In the genomic region with DNA sequence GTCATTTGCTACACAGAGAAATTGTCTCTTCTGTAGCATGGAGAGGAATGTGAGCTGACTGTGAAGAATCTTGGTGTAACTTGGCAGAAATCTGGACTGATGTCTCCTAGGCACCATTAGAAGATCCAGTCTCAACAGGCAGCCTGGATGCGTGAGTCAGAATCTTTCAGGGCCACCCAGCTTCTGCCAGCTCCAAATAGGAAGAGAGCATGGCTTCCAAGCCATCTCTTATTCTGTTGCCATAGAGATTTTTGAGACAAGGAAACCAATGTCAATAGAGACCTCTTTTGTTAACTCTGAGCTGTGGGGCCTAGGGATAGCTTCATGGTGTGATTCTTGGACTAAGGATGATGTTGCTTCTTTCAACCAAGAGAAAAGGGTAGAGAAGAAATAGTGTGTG, we compare ENCODE assay signal across 16 mouse cellular contexts.
DNase-seq lines count a peak whose midpoint lies in the region; ATAC-seq lines count a peak whose summit lies in the region.
"Had no signal": no experiment of that assay in that cellular context is flagged by ENCODE, and none has a peak within 500 bp of the region (broad histone marks: within the 10 kb centered on the region; RNA-seq: fewer than 3 reads in every experiment).

No protein-coding gene starts in this region.

- H3K9me3 ChIP-seq in hindbrain, embryonic 10.5 days: no peaks in the 10 kb centered on the region
- no peaks in the 10 kb centered on the region for H3K9me3 ChIP-seq in hindbrain, embryonic 13.5 days
- H3K9me3 ChIP-seq in hindbrain, embryonic 16.5 days (ENCODE audit: control insufficient read depth, low read length): no peaks in the 10 kb centered on the region
- no peaks in the 10 kb centered on the region for H3K9me3 ChIP-seq in kidney, embryonic 16.5 days (ENCODE audit: low read length)
- H3K9me3 ChIP-seq: forebrain, embryonic 12.5 days; G1E had no signal

- no peaks in the 10 kb centered on the region for H3K36me3 ChIP-seq in hindbrain, embryonic 10.5 days
- H3K36me3 ChIP-seq in hindbrain, embryonic 13.5 days: no peaks in the 10 kb centered on the region
- no peaks in the 10 kb centered on the region for H3K36me3 ChIP-seq in hindbrain, embryonic 16.5 days (ENCODE audit: control insufficient read depth, insufficient read depth, low read length)
- H3K36me3 ChIP-seq in kidney, embryonic 16.5 days (ENCODE audit: insufficient read depth, low read length): no peaks in the 10 kb centered on the region
- H3K36me3 ChIP-seq: forebrain, embryonic 12.5 days; G1E had no signal

- peak; percentile 4 for DNase-seq in hindbrain, embryonic 10.5 days (ENCODE audit: low spot score)
- DNase-seq in adrenal gland, adult 2 months: peak; percentile 47
- peak; percentile 5 for DNase-seq in adrenal gland, postnatal 25 days
- DNase-seq: cerebellum, adult 11-12 months; gastrocnemius, postnatal 36 days; kidney, adult 9 months; liver; liver, postnatal 0 days; right cerebral cortex, postnatal 14 days had no signal

- no peak overlapping the region for H3K27ac ChIP-seq in hindbrain, embryonic 10.5 days
- no peak overlapping the region for H3K27ac ChIP-seq in hindbrain, embryonic 13.5 days
- no peak overlapping the region for H3K27ac ChIP-seq in hindbrain, embryonic 16.5 days (ENCODE audit: low read depth, low read length)
- no peak overlapping the region for H3K27ac ChIP-seq in kidney, embryonic 16.5 days (ENCODE audit: low read length)
- H3K27ac ChIP-seq: forebrain, embryonic 12.5 days; stomach, postnatal 0 days had no signal

- no peak overlapping the region for H3K4me2 ChIP-seq in hindbrain, embryonic 13.5 days
- no peak overlapping the region for H3K4me2 ChIP-seq in hindbrain, embryonic 16.5 days (ENCODE audit: low read length)
- H3K4me2 ChIP-seq in kidney, embryonic 16.5 days (replicated peaks; ENCODE audit: low read depth, low read length): no peak overlapping the region
- H3K4me2 ChIP-seq: forebrain, embryonic 12.5 days had no signal

- 40% methylated on average over 1 of the region's 1 CpGs for WGBS in hindbrain, embryonic 10.5 days
- WGBS in hindbrain, embryonic 13.5 days: 21% methylated on average over 1 of the region's 1 CpGs
- 29% methylated on average over 1 of the region's 1 CpGs for WGBS in hindbrain, embryonic 16.5 days
- 94% methylated on average over 1 of the region's 1 CpGs for WGBS in kidney, embryonic 16.5 days

- H3K27me3 ChIP-seq in hindbrain, embryonic 10.5 days (ENCODE audit: insufficient read depth, poor library complexity, severe bottlenecking): no peaks in the 10 kb centered on the region
- no peaks in the 10 kb centered on the region for H3K27me3 ChIP-seq in hindbrain, embryonic 13.5 days
- no peaks in the 10 kb centered on the region for H3K27me3 ChIP-seq in hindbrain, embryonic 16.5 days (replicated peaks; ENCODE audit: control insufficient read depth, insufficient read depth, low read length)
- H3K27me3 ChIP-seq in kidney, embryonic 16.5 days (ENCODE audit: insufficient read depth, low read length): no peaks in the 10 kb centered on the region
- H3K27me3 ChIP-seq: forebrain, embryonic 12.5 days had no signal

- peaks cover 16% of the 10 kb centered on the region for H3K4me1 ChIP-seq in hindbrain, embryonic 10.5 days (replicated peaks)
- H3K4me1 ChIP-seq in hindbrain, embryonic 13.5 days (replicated peaks): no peaks in the 10 kb centered on the region
- no peaks in the 10 kb centered on the region for H3K4me1 ChIP-seq in hindbrain, embryonic 16.5 days (ENCODE audit: control insufficient read depth, insufficient read depth, low read depth, low read length)
- no peaks in the 10 kb centered on the region for H3K4me1 ChIP-seq in kidney, embryonic 16.5 days (ENCODE audit: insufficient read depth, low read length)
- H3K4me1 ChIP-seq: forebrain, embryonic 12.5 days had no signal

- no peak overlapping the region for H3K4me3 ChIP-seq in hindbrain, embryonic 10.5 days
- H3K4me3 ChIP-seq in hindbrain, embryonic 13.5 days: no peak overlapping the region
- H3K4me3 ChIP-seq in hindbrain, embryonic 16.5 days (ENCODE audit: low read length): no peak overlapping the region
- H3K4me3 ChIP-seq in kidney, embryonic 16.5 days (ENCODE audit: low read length): no peak overlapping the region
- H3K4me3 ChIP-seq: forebrain, embryonic 12.5 days had no signal

- no peak overlapping the region for H3K9ac ChIP-seq in hindbrain, embryonic 13.5 days
- H3K9ac ChIP-seq in hindbrain, embryonic 16.5 days (ENCODE audit: low read depth, low read length): no peak overlapping the region
- H3K9ac ChIP-seq in kidney, embryonic 16.5 days (replicated peaks; ENCODE audit: low read length): no peak overlapping the region
- H3K9ac ChIP-seq: forebrain, embryonic 12.5 days; liver, postnatal 0 days had no signal

- no peak for ATAC-seq in hindbrain, embryonic 13.5 days (ENCODE audit: low FRiP score)
- ATAC-seq in hindbrain, embryonic 16.5 days: peak; percentile 71
- ATAC-seq in megakaryocyte-erythroid progenitor cell, adult 5-6 weeks (replicated peaks; ENCODE audit: low FRiP score, low TSS enrichment, poor library complexity, severe bottlenecking): no peak
- ATAC-seq in kidney, embryonic 16.5 days (ENCODE audit: low FRiP score, low TSS enrichment): no peak
- ATAC-seq: liver, postnatal 0 days had no signal
